Mouse (Mus musculus) midbrain, embryonic 12.5 days (tissue): ENCODE results near the gene Ctcf. TPM values are rescaled to one million over a fixed set of nuclear protein-coding genes. Genes with fewer than 3 reads are reported as not detected.

ENCODE experiments used
- ATAC-seq: fragments of 200-750 bp; cut with Nextera tagmentation; 2 replicates; pipeline ENCODE4 v1.8.0; 2017; ENCODE audit warnings: low read depth, moderate TSS enrichment, moderate library complexity; ENCODE audit not compliant: low FRiP score
- H3K27ac ChIP-seq: fragments of 300-500 bp; sonication (generic); replicated peaks from 2 replicates; pipeline ENCODE4 v1.5.1; 2016; ENCODE audit warnings: mild to moderate bottlenecking
- H3K27me3 ChIP-seq: fragments of 300-500 bp; sonication (generic); 2 replicates; pipeline ENCODE4 v1.6.1; 2016; ENCODE audit warnings: mild to moderate bottlenecking
- H3K36me3 ChIP-seq: fragments of 300-500 bp; sonication (generic); 2 replicates; pipeline ENCODE4 v1.6.1; 2016
- H3K4me1 ChIP-seq: fragments of 300-500 bp; sonication (generic); 2 replicates; pipeline ENCODE4 v1.6.1; 2016
- H3K4me2 ChIP-seq: fragments of 300-500 bp; sonication (generic); replicated peaks from 2 replicates; pipeline ENCODE4 v1.6.1; 2016; ENCODE audit warnings: mild to moderate bottlenecking, moderate library complexity
- H3K4me3 ChIP-seq: fragments of 300-500 bp; sonication (generic); 2 replicates; pipeline ENCODE4 v1.5.1; 2016; ENCODE audit warnings: mild to moderate bottlenecking
- H3K9ac ChIP-seq: fragments of 300-500 bp; sonication (generic); replicated peaks from 2 replicates; pipeline ENCODE4 v1.6.1; 2016; ENCODE audit warnings: mild to moderate bottlenecking, moderate library complexity
- H3K9me3 ChIP-seq: fragments of 300-500 bp; sonication (generic); 2 replicates; pipeline ENCODE4 v1.6.1; 2016; ENCODE audit warnings: mild to moderate bottlenecking
- WGBS: fragments of 180-500 bp; shearing (Covaris S2); methylation state at CpG from one replicate; pipeline ENCODE4 v1.1.7; 2016; 5-methylcytosine and 5-hydroxymethylcytosine counted together
- polyA plus RNA-seq: library from polyadenylated mRNA; unstranded; fragments of >200 nt; fragmentation: Nextera tagmentation; extraction: Ambion mirVana; gene quantifications from 2 replicates; pipeline ENCODE4 v1.2.1, GENCODE M21; 2016

The Ctcf gene
- polyA plus RNA-seq, 1 experiment from 2014 or later, result 157 TPM

DNA sequence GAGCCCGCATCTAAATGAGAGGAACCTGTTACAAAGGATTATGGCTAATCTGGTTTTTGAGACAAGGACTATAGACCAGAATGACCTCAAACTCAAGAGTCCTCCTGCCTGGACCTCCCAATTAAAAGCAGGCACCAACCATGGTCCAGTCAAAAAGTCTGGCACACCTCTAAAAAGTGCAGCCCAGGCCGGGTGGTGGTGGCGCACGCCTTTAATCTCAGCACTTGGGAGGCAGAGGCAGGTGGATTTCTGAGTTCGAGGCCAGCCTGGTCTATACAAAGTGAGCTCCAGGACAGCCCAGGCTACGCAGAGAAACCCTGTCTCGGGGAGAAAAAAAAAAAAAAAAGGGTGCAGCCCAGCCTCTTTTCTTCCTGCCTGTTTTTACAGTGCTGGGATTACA, 49.0 kb downstream of the Ctcf start:
- no peak for ATAC-seq
- peaks cover 39% of the 10 kb centered on the region for H3K36me3 ChIP-seq
- 83% methylated on average over 7 of the region's 7 CpGs for WGBS

DNA sequence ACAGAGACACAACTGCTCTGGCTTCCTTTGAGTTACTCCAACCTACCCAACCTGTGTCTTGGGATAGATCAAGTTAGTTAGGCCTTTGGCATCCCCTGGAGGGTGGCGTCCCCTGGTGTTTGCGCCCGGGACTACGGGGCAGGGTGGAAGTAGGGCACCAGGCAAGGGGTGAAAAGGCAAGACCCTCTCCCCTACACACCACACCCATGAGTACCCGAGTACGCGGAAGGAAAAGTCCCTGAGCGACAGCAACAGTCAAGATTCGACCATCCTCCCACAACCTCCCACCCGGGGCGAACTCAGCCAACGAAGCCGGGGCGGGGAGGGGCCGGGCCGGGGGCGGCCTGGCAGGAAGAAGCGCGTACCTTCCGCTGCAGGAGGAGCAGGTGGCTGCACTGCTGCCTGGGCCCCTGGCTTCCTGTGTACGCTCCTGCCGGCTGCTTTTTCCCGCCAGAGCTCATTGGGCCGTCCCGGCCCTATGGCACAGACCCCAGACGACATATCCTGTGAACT, 49.5 kb downstream of the Ctcf start, which contains the start of gene Carmil2:
Gene Carmil2, plus strand, starts transcription at position 479 of the 513 bp plus-strand sequence.
- no peak within 1 kb of the TSS for H3K9ac ChIP-seq
- H3K27ac ChIP-seq, result no peak within 1 kb of the TSS
- ATAC-seq, result peak; percentile 30; the same call in 1 of the 2 replicates
- 15% methylated on average over 20 of the region's 26 CpGs for WGBS
- no peaks in the 10 kb centered on the region for H3K9me3 ChIP-seq
- no peak within 1 kb of the TSS for H3K4me3 ChIP-seq
- H3K4me1 ChIP-seq, result peaks cover 6% of the 10 kb centered on the region
- H3K36me3 ChIP-seq, result peaks cover 34% of the 10 kb centered on the region
- H3K4me2 ChIP-seq, result peak within 1 kb of the TSS; percentile 29; the same call in 1 of the 2 replicates
- no peaks in the 10 kb centered on the region for H3K27me3 ChIP-seq

More for the DNA sequence above, 49.0 kb downstream of the Ctcf start:
- H3K9me3 ChIP-seq, result no peaks in the 10 kb centered on the region
- H3K9ac ChIP-seq, result no peak overlapping the region
- no peaks in the 10 kb centered on the region for H3K27me3 ChIP-seq
- no peak overlapping the region for H3K4me3 ChIP-seq
- H3K27ac ChIP-seq, result no peak overlapping the region
- no peak overlapping the region for H3K4me2 ChIP-seq
- peaks cover 6% of the 10 kb centered on the region for H3K4me1 ChIP-seq

- Histone ChIP-seq H3K36me3 (peaks cover 27% of the 10 kb centered on the region), H3K4me1 (peaks cover 6% of the 10 kb centered on the region), H3K9ac (no peak overlapping the region), H3K27me3 (no peaks in the 10 kb centered on the region), H3K9me3 (no peaks in the 10 kb centered on the region), H3K4me3 (no peak overlapping the region), H3K27ac (no peak overlapping the region), H3K4me2 (no peak overlapping the region)
- WGBS, result 72% methylated on average over 6 of the region's 6 CpGs
- ATAC-seq, result no peak
These were observed 50.2 kb downstream of the Ctcf start for GRCm38 (mm10) chr8:105686551-105686950.

DNA sequence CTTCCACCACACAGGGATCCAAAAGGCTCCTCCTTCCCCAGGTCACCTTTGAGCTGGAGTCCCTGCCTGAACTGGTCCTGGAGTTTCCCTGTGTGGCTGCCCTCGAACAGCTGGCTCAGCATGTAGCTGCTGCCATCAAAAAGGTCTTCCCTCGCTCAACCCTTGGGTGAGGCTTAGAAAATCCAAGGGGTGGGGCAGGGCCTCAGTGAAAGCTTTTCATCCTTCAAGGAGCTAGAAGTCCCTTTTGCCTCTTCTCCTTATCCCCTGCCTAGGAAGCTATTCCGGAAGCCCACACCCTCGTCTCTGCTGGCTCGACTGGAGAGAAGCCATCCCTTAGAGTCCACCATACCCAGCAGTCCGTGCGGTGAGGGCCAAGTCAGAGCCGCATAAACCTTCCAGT, 51.1 kb downstream of the Ctcf start:
- Histone ChIP-seq H3K27me3 (no peaks in the 10 kb centered on the region), H3K4me1 (peaks cover 6% of the 10 kb centered on the region), H3K36me3 (peaks cover 18% of the 10 kb centered on the region), H3K9ac (no peak overlapping the region), H3K27ac (no peak overlapping the region), H3K9me3 (no peaks in the 10 kb centered on the region), H3K4me2 (no peak overlapping the region), H3K4me3 (no peak overlapping the region)
- WGBS, result 60% methylated on average over 8 of the region's 8 CpGs
- ATAC-seq, result no peak

GRCm38 (mm10) chr8:105688242-105688752, 51.9 kb downstream of the Ctcf start:
- H3K9ac ChIP-seq, result no peak overlapping the region
- H3K4me2 ChIP-seq, result no peak overlapping the region
- peaks cover 5% of the 10 kb centered on the region; the same call in 1 of the 2 replicates for H3K9me3 ChIP-seq
- no peak for ATAC-seq
- WGBS, result 70% methylated on average over 14 of the region's 14 CpGs
- peaks cover 14% of the 10 kb centered on the region for H3K36me3 ChIP-seq
- H3K27me3 ChIP-seq, result no peaks in the 10 kb centered on the region
- H3K4me3 ChIP-seq, result no peak overlapping the region
- H3K4me1 ChIP-seq, result peaks cover 6% of the 10 kb centered on the region
- H3K27ac ChIP-seq, result no peak overlapping the region

- H3K27me3 ChIP-seq, result no peaks in the 10 kb centered on the region
- ATAC-seq, result no peak
- WGBS, result 65% methylated on average over 35 of the region's 35 CpGs
- H3K9me3 ChIP-seq, result peaks cover 5% of the 10 kb centered on the region; the same call in 1 of the 2 replicates
- peaks cover 4% of the 10 kb centered on the region; the same call in 1 of the 2 replicates for H3K36me3 ChIP-seq
- H3K4me3 ChIP-seq, result no peak overlapping the region
- no peak overlapping the region for H3K27ac ChIP-seq
- H3K4me1 ChIP-seq, result peaks cover 16% of the 10 kb centered on the region
- H3K9ac ChIP-seq, result no peak overlapping the region
- H3K4me2 ChIP-seq, result no peak overlapping the region
These were observed 53.1 kb downstream of the Ctcf start for GRCm38 (mm10) chr8:105689256-105689982.

DNA sequence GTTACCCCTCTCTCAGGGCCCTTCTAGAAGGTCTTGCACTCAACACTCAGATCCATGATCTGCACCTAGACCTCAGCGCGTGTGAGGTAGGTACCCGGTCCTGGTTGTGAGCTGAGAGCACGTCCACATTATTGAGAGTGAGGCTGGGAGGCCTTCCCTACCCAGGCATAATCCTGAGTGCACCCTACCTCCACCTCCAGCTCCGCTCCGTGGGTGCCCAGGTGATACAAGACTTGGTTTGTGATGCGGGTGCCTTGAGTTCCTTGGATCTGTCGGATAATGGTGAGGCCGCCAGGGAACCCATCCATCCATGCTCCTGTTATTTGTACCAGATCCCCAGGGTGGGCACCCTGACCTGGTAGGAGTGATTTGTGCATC, 53.6 kb downstream of the Ctcf start:
- Histone ChIP-seq H3K27ac (no peak overlapping the region), H3K4me3 (no peak overlapping the region), H3K9me3 (peaks cover 5% of the 10 kb centered on the region; the same call in 1 of the 2 replicates), H3K4me1 (peaks cover 21% of the 10 kb centered on the region), H3K4me2 (no peak overlapping the region), H3K9ac (no peak overlapping the region), H3K27me3 (no peaks in the 10 kb centered on the region), H3K36me3 (peaks cover 4% of the 10 kb centered on the region; the same call in 1 of the 2 replicates)
- ATAC-seq, result no peak
- 91% methylated on average over 9 of the region's 9 CpGs for WGBS

DNA sequence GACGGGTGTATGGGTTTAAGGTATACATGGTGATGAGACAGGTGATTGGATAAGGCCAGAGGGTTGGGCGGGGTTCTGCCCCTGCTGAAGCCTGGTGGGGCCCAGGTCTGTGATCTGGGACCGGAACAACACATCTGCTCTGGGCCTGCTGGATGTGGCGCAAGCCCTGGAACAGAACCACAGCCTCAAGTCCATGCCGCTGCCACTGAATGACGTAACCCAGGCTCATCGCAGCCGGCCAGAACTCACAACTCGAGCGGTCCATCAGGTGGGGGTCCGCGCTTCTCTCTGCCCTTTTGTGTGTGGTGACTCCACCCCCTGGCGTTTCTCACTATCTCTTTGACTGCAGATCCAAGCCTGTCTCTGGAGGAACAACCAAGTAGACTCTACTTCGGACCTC, 54.6 kb downstream of the Ctcf start:
- peaks cover 5% of the 10 kb centered on the region; the same call in 1 of the 2 replicates for H3K9me3 ChIP-seq
- ATAC-seq, result no peak
- peaks cover 6% of the 10 kb centered on the region; the same call in 1 of the 2 replicates for H3K27me3 ChIP-seq
- no peak overlapping the region for H3K4me3 ChIP-seq
- no peak overlapping the region for H3K4me2 ChIP-seq
- WGBS, result 90% methylated on average over 14 of the region's 14 CpGs
- H3K27ac ChIP-seq, result no peak overlapping the region
- H3K9ac ChIP-seq, result no peak overlapping the region
- H3K4me1 ChIP-seq, result peaks cover 17% of the 10 kb centered on the region
- H3K36me3 ChIP-seq, result peaks cover 4% of the 10 kb centered on the region; the same call in 1 of the 2 replicates

DNA sequence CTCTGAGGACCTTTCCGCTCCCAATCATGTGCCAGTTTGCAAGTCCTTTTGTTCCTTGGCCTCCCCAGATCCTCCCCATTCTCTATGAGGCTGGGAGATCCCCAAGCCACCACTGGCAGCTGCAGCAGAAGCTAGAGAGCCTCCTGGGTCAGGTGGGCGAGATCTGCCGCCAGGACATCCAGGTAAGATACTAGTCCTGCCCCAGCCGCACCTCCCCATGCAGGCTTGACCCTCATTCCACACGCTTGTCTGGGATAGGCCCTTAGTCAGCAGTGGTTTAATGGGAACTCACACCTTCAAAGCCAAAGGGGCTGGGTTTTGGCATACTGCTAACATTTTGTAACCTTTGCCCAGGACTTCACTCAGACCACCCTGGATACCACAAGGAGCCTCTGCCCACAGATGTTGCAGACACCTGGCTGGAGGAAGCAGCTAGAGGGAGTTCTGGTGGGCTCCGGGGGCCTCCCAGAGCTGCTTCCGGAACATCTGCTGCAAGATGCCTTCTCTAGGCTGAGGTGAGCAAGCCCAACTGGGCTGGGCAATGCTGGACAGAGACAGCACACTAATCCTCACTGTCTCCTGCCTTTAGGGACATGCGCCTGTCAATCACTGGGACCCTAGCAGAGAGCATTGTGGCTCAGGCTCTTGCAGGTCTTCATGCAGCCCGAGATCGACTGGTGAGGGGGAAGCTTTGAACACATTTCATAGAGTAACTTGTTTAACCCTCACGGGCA, 56.2 kb downstream of the Ctcf start:
- Histone ChIP-seq H3K27ac (no peak overlapping the region), H3K27me3 (peaks cover 6% of the 10 kb centered on the region; the same call in 1 of the 2 replicates), H3K4me3 (no peak overlapping the region), H3K4me2 (no peak overlapping the region), H3K9ac (no peak overlapping the region), H3K9me3 (peaks cover 5% of the 10 kb centered on the region; the same call in 1 of the 2 replicates), H3K36me3 (peaks cover 19% of the 10 kb centered on the region), H3K4me1 (peaks cover 15% of the 10 kb centered on the region)
- 91% methylated on average over 11 of the region's 11 CpGs for WGBS
- no peak for ATAC-seq

DNA sequence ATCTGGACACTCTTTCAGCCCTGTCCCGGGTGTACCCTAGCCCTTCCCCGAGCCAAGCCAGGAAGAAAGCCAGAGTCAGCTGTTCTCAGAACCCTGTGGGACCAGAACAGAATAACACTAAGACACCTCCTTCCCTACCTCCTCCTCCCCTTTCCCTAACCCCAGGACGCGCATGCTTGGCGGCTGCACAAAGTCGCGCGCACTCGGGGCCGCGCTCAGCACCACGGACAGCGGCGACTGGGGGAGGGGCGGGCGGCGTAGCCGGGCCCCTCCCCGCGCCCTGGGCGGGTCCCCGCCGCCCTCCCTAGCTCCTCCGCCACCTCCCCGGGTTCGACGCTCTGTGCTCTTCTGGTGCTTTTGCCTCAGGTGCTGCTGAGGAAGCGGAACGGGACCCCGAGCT, 57.3 kb downstream of the Ctcf start:
- peak overlapping the region; percentile 82 for H3K4me2 ChIP-seq
- peak overlapping the region; percentile 66 for H3K9ac ChIP-seq
- peaks cover 15% of the 10 kb centered on the region for H3K4me1 ChIP-seq
- H3K27ac ChIP-seq, result peak overlapping the region; percentile 75
- ATAC-seq, result peak; percentile 71
- peak overlapping the region; percentile 57 for H3K4me3 ChIP-seq
- H3K27me3 ChIP-seq, result peaks cover 6% of the 10 kb centered on the region; the same call in 1 of the 2 replicates
- 4% methylated on average over 15 of the region's 30 CpGs for WGBS
- H3K36me3 ChIP-seq, result peaks cover 29% of the 10 kb centered on the region
- H3K9me3 ChIP-seq, result peaks cover 5% of the 10 kb centered on the region; the same call in 1 of the 2 replicates

DNA sequence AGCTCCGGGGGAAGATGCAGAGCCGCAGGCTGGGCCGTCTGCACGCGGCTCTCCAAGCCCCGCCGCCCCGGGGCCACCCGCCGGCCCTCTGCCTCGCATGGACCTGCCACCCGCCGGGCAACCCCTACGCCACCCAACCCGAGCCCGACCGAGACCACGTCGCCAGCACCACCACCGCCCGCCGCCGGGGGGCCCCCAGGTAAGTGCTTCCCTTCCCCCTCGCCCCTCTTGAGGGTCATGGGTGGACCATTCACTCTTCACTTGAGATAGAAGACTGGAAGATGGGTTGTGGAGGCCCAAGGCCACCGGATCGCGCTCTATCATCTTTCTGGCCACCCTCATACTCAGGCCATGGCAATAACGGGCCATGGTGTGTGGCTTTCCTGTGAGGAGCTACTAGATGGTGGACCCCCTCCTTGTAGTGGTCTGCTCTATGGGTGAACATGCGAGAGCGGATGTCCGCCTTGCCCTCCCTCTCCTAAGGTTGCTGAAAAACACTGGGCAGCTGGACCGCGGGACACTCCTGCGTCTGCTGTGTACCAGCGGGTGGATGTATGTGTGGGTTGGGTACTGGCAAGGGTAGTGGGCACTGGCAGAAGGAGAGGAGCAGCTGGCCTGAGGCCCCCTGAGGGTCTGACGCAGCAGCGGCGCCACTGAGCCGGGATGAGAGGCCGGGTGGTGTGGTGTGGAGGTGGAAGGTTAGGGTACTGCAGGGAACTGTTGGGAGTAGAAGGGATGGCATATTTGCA, 57.9 kb downstream of the Ctcf start:
- peak; percentile 67 for ATAC-seq
- Histone ChIP-seq H3K4me2 (peak overlapping the region; percentile 82), H3K36me3 (peaks cover 31% of the 10 kb centered on the region), H3K4me3 (peak overlapping the region; percentile 57), H3K9me3 (peaks cover 5% of the 10 kb centered on the region; the same call in 1 of the 2 replicates), H3K4me1 (peaks cover 15% of the 10 kb centered on the region), H3K9ac (peak overlapping the region; percentile 66), H3K27ac (peak overlapping the region; percentile 75), H3K27me3 (peaks cover 6% of the 10 kb centered on the region; the same call in 1 of the 2 replicates)
- 5% methylated on average over 35 of the region's 40 CpGs for WGBS
